Mouse (Mus musculus): ENCODE measurements around the gene St3gal3. TPM values are rescaled to one million over a fixed set of nuclear protein-coding genes. Genes with fewer than 3 reads are reported as not detected.

The St3gal3 gene
- polyA plus RNA-seq, 1 experiment: 23.4 TPM

- Histone ChIP-seq H3K4me1 (ENCODE audit: control insufficient read depth, insufficient read depth, low read length) (no peaks in the 10 kb centered on the region), H3K4me3 (replicated peaks; ENCODE audit: extremely low read depth, low read depth, low read length) (no peak overlapping the region)
- DNase-seq: peak; percentile 51
- TF ChIP-seq CTCF (IDR thresholded peaks at IDR 0.05; ENCODE audit: insufficient read depth, low read length): no peak
- no peak for TF ChIP-seq POLR2A (IDR thresholded peaks at IDR 0.05; ENCODE audit: borderline replicate concordance, extremely low read depth, low read depth, low read length)
- WGBS: 71% methylated on average over 3 of the region's 3 CpGs
These were observed 236.6 kb downstream of the St3gal3 start for GRCm38 (mm10) chr4:117898111-117898510.

- Histone ChIP-seq H3K4me1 (ENCODE audit: control insufficient read depth, insufficient read depth, low read length) (no peaks in the 10 kb centered on the region), H3K4me3 (replicated peaks; ENCODE audit: extremely low read depth, low read depth, low read length) (no peak overlapping the region)
- DNase-seq: no peak
- 89% methylated on average over 6 of the region's 6 CpGs for whole genome bisulfite sequencing
- TF ChIP-seq POLR2A (IDR thresholded peaks at IDR 0.05; ENCODE audit: borderline replicate concordance, extremely low read depth, low read depth, low read length) (no peak), CTCF (IDR thresholded peaks at IDR 0.05; ENCODE audit: insufficient read depth, low read length) (no peak)
These were observed 238.7 kb downstream of the St3gal3 start for GRCm38 (mm10) chr4:117896031-117896430.

GRCm38 (mm10) chr4:117895339-117895738 is 239.4 kb downstream of the St3gal3 start:
- DNase-seq: no peak
- Histone ChIP-seq H3K4me1 (ENCODE audit: control insufficient read depth, insufficient read depth, low read length) (no peaks in the 10 kb centered on the region), H3K4me3 (replicated peaks; ENCODE audit: extremely low read depth, low read depth, low read length) (no peak overlapping the region)
- TF ChIP-seq CTCF (IDR thresholded peaks at IDR 0.05; ENCODE audit: insufficient read depth, low read length): no peak
- TF ChIP-seq POLR2A (IDR thresholded peaks at IDR 0.05; ENCODE audit: borderline replicate concordance, extremely low read depth, low read depth, low read length): no peak
- 75% methylated on average over 7 of the region's 7 CpGs for WGBS

- TF ChIP-seq CTCF (IDR thresholded peaks at IDR 0.05; ENCODE audit: insufficient read depth, low read length): no peak
- H3K4me3 ChIP-seq (replicated peaks; ENCODE audit: extremely low read depth, low read depth, low read length): no peak overlapping the region
- H3K4me1 ChIP-seq (ENCODE audit: control insufficient read depth, insufficient read depth, low read length): no peaks in the 10 kb centered on the region
- WGBS: 87% methylated on average over 8 of the region's 8 CpGs
- no peak for DNase-seq
These were observed 240.1 kb downstream of the St3gal3 start for GRCm38 (mm10) chr4:117894601-117895000.

GRCm38 (mm10) chr4:117893376-117893775 is 241.3 kb downstream of the St3gal3 start:
- WGBS: 17% methylated on average over 9 of the region's 9 CpGs
- H3K4me1 ChIP-seq (ENCODE audit: control insufficient read depth, insufficient read depth, low read length): no peaks in the 10 kb centered on the region
- no peak for TF ChIP-seq POLR2A (IDR thresholded peaks at IDR 0.05; ENCODE audit: borderline replicate concordance, extremely low read depth, low read depth, low read length)
- TF ChIP-seq CTCF (IDR thresholded peaks at IDR 0.05; ENCODE audit: insufficient read depth, low read length): no peak
- DNase-seq: peak; percentile 39
- H3K4me3 ChIP-seq (replicated peaks; ENCODE audit: extremely low read depth, low read depth, low read length): no peak overlapping the region

GRCm38 (mm10) chr4:117891738-117892161 is 243.0 kb downstream of the St3gal3 start, which contains the start of gene Dph2:
Dph2 (minus strand) TSS chr4:117892032.
- Histone ChIP-seq H3K4me3 (replicated peaks; ENCODE audit: extremely low read depth, low read depth, low read length) (peak within 1 kb of the TSS; percentile 88), H3K4me1 (ENCODE audit: control insufficient read depth, insufficient read depth, low read length) (no peaks in the 10 kb centered on the region)
- DNase-seq: peak; percentile 81
- TF ChIP-seq POLR2A (IDR thresholded peaks at IDR 0.05; ENCODE audit: borderline replicate concordance, extremely low read depth, low read depth, low read length) (no peak; the same call in 1 of the 2 replicates), CTCF (IDR thresholded peaks at IDR 0.05; ENCODE audit: insufficient read depth, low read length) (no peak)
- 1% methylated on average over 21 of the region's 21 CpGs for WGBS

- TF ChIP-seq POLR2A (IDR thresholded peaks at IDR 0.05; ENCODE audit: borderline replicate concordance, extremely low read depth, low read depth, low read length) (no peak), CTCF (IDR thresholded peaks at IDR 0.05; ENCODE audit: insufficient read depth, low read length) (no peak)
- DNase-seq: no peak
- 88% methylated on average over 8 of the region's 8 CpGs for WGBS
- H3K4me1 ChIP-seq (ENCODE audit: control insufficient read depth, insufficient read depth, low read length): peaks cover 5% of the 10 kb centered on the region; the same call in 1 of the 2 replicates
- H3K4me3 ChIP-seq (replicated peaks; ENCODE audit: extremely low read depth, low read depth, low read length): no peak overlapping the region
These were observed 244.0 kb downstream of the St3gal3 start for GRCm38 (mm10) chr4:117890750-117891149.

- TF ChIP-seq POLR2A (IDR thresholded peaks at IDR 0.05; ENCODE audit: borderline replicate concordance, extremely low read depth, low read depth, low read length) (no peak), CTCF (IDR thresholded peaks at IDR 0.05; ENCODE audit: insufficient read depth, low read length) (no peak)
- no peak for DNase-seq
- WGBS: 91% methylated on average over 14 of the region's 14 CpGs
- Histone ChIP-seq H3K4me3 (replicated peaks; ENCODE audit: extremely low read depth, low read depth, low read length) (no peak overlapping the region), H3K4me1 (ENCODE audit: control insufficient read depth, insufficient read depth, low read length) (peaks cover 5% of the 10 kb centered on the region; the same call in 1 of the 2 replicates)
These were observed 244.7 kb downstream of the St3gal3 start for GRCm38 (mm10) chr4:117890031-117890430.

- WGBS: 92% methylated on average over 15 of the region's 15 CpGs
- TF ChIP-seq POLR2A (IDR thresholded peaks at IDR 0.05; ENCODE audit: borderline replicate concordance, extremely low read depth, low read depth, low read length): no peak
- no peak for DNase-seq
- H3K4me1 ChIP-seq (ENCODE audit: control insufficient read depth, insufficient read depth, low read length): peaks cover 5% of the 10 kb centered on the region; the same call in 1 of the 2 replicates
- H3K4me3 ChIP-seq (replicated peaks; ENCODE audit: extremely low read depth, low read depth, low read length): no peak overlapping the region
These were observed 245.2 kb downstream of the St3gal3 start for GRCm38 (mm10) chr4:117889471-117889870.

GRCm38 (mm10) chr4:117887920-117888319 is 246.8 kb downstream of the St3gal3 start:
- Histone ChIP-seq H3K4me3 (replicated peaks; ENCODE audit: extremely low read depth, low read depth, low read length) (no peak overlapping the region), H3K4me1 (ENCODE audit: control insufficient read depth, insufficient read depth, low read length) (peaks cover 9% of the 10 kb centered on the region)
- no peak for DNase-seq
- TF ChIP-seq CTCF (IDR thresholded peaks at IDR 0.05; ENCODE audit: insufficient read depth, low read length) (no peak), POLR2A (IDR thresholded peaks at IDR 0.05; ENCODE audit: borderline replicate concordance, extremely low read depth, low read depth, low read length) (no peak)
- WGBS: 66% methylated on average over 2 of the region's 2 CpGs
